ENCODE assay signal across 26 mouse cellular contexts in the genomic region with DNA sequence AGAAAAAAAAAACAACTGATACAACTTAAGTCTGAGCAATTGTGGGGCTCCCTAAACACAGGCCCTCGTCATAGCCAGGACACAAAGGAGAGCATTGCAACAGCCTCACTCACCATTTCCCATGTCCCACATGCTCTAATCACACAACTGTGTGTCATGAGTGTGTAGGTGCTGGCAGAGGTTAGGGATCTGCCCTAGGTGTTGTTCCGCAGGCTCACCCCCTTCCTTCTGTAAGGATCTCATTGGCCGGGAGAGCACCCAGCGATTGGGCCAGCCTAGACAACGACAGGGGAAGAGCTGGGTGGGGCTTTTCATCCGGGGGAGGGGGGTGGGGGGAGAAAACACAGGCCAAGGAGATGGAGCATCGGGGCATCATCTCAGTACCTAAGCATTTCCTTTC.
"Had no signal": no experiment of that assay in that cellular context is flagged by ENCODE, and none has a peak within 500 bp of the region (broad histone marks: within the 10 kb centered on the region; RNA-seq: fewer than 3 reads in every experiment).

No protein-coding gene starts in this region.

- H3K27ac ChIP-seq: hindbrain, embryonic 10.5 days; hindbrain, embryonic 12.5 days; hindbrain, embryonic 14.5 days; intestine, embryonic 15.5 days; layer of hippocampus, adult 2 months; left cerebral cortex, adult 2 months; limb, embryonic 10.5 days; limb, embryonic 12.5 days; liver, embryonic 13.5 days; liver, embryonic 15.5 days had no signal

- DNase-seq: gastrocnemius, postnatal 14 days; gastrocnemius, postnatal 36 days; heart, postnatal 10 days; heart, postnatal 4 days; kidney, adult 18-20 months; kidney, adult 8-10 months; kidney, postnatal 10 days; kidney, postnatal 25 days; kidney, postnatal 4 days; liver; liver, embryonic 13.5 days; liver, postnatal 0 days had no signal

- H3K4me2 ChIP-seq: heart, embryonic 12.5 days; hindbrain, embryonic 12.5 days; hindbrain, embryonic 14.5 days; intestine, embryonic 15.5 days; limb, embryonic 12.5 days; liver, embryonic 11.5 days; liver, embryonic 13.5 days; liver, embryonic 15.5 days had no signal

- H3K4me1 ChIP-seq: hindbrain, embryonic 10.5 days; hindbrain, embryonic 12.5 days; intestine, embryonic 15.5 days; limb, embryonic 10.5 days; limb, embryonic 12.5 days; liver, embryonic 15.5 days had no signal

- ATAC-seq: hindbrain, embryonic 16.5 days; inflammation-experienced regulatory T-cells, adult 6 months; intestine, embryonic 15.5 days; intestine, postnatal 0 days; liver, postnatal 0 days had no signal

- H3K9ac ChIP-seq: heart, embryonic 12.5 days; hindbrain, embryonic 12.5 days; hindbrain, embryonic 14.5 days; intestine, embryonic 15.5 days; limb, embryonic 12.5 days; liver, embryonic 13.5 days; liver, embryonic 15.5 days; liver, postnatal 0 days had no signal

- H3K4me3 ChIP-seq: heart, embryonic 12.5 days; hindbrain, embryonic 10.5 days; hindbrain, embryonic 12.5 days; intestine, embryonic 15.5 days; layer of hippocampus, adult 2 months; left cerebral cortex, adult 2 months; limb, embryonic 10.5 days; limb, embryonic 12.5 days; liver, embryonic 13.5 days; liver, embryonic 15.5 days had no signal

- H3K9me3 ChIP-seq: heart, embryonic 12.5 days; hindbrain, embryonic 10.5 days; hindbrain, embryonic 12.5 days; intestine, embryonic 15.5 days; limb, embryonic 10.5 days; limb, embryonic 12.5 days; liver, embryonic 13.5 days; liver, embryonic 15.5 days had no signal

- H3K27me3 ChIP-seq: heart, embryonic 12.5 days; hindbrain, embryonic 12.5 days; intestine, embryonic 15.5 days; limb, embryonic 12.5 days; liver, embryonic 13.5 days; liver, embryonic 15.5 days had no signal
